ENCODE assay signal across 27 mouse cellular contexts in the genomic region with DNA sequence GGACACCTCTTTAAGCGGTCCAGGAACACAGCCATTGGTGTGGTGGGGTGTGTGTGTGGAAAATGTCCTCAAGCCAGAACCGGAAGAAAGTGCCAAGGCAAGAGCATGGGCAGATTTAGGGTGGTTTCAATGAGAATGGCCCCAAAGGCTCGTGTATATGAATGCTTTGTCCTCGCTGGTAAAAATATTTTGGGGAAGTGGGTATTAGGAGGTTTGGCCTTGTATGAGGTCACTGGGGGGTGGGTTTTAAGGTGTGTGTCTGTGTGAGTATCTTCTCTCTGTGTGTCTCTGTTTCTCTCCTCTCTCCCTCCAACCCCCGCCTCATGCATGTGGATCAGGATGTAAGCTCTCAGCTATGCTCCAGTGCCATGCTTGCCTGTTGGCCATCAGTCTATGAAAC.
"Had no signal": no experiment of that assay in that cellular context is flagged by ENCODE, and none has a peak within 500 bp of the region (broad histone marks: within the 10 kb centered on the region; RNA-seq: fewer than 3 reads in every experiment).

No protein-coding gene starts in this region.

- ATAC-seq: hindbrain, postnatal 0 days; intestine, embryonic 16.5 days; liver, embryonic 12.5 days had no signal

- H3K27ac ChIP-seq: gastrocnemius, adult 2 months; heart, embryonic 13.5 days; heart, embryonic 15.5 days; hindbrain, embryonic 13.5 days; hindbrain, embryonic 15.5 days; hindbrain, postnatal 0 days; kidney, embryonic 15.5 days; kidney, postnatal 0 days; limb, embryonic 13.5 days; limb, embryonic 15.5 days; liver, embryonic 12.5 days; liver, embryonic 14.5 days had no signal

- H3K9me3 ChIP-seq: heart, embryonic 13.5 days; heart, embryonic 15.5 days; hindbrain, embryonic 13.5 days; hindbrain, embryonic 15.5 days; kidney, embryonic 15.5 days; limb, embryonic 13.5 days; limb, embryonic 15.5 days; liver, embryonic 12.5 days had no signal

- DNase-seq: gastrocnemius, adult 2 months; gastrocnemius, postnatal 10 days; gastrocnemius, postnatal 25 days; heart, adult 18-20 months; heart, postnatal 14 days; heart, postnatal 36 days; kidney, adult 11 months; kidney, adult 2 months; kidney, adult 9 months; kidney, postnatal 14 days; kidney, postnatal 36 days; layer of hippocampus, adult 9-11 months; layer of hippocampus, postnatal 36 days; left cerebral cortex, postnatal 4 days had no signal

- H3K4me2 ChIP-seq: heart, embryonic 11.5 days; heart, embryonic 13.5 days; heart, embryonic 15.5 days; hindbrain, embryonic 13.5 days; hindbrain, embryonic 15.5 days; kidney, embryonic 15.5 days; limb, embryonic 13.5 days; limb, embryonic 15.5 days; liver, embryonic 12.5 days had no signal

- H3K36me3 ChIP-seq: heart, embryonic 13.5 days; heart, embryonic 15.5 days; hindbrain, embryonic 13.5 days; hindbrain, embryonic 15.5 days; kidney, embryonic 15.5 days; limb, embryonic 13.5 days; limb, embryonic 15.5 days; liver, embryonic 12.5 days had no signal

- H3K27me3 ChIP-seq: heart, embryonic 13.5 days; heart, embryonic 15.5 days; hindbrain, embryonic 13.5 days; hindbrain, embryonic 15.5 days; kidney, embryonic 15.5 days; limb, embryonic 13.5 days; limb, embryonic 15.5 days; liver, embryonic 12.5 days had no signal

- H3K4me1 ChIP-seq: heart, embryonic 15.5 days; hindbrain, embryonic 13.5 days; hindbrain, embryonic 15.5 days; kidney, embryonic 15.5 days; limb, embryonic 13.5 days; limb, embryonic 15.5 days had no signal

- H3K9ac ChIP-seq: heart, embryonic 13.5 days; heart, embryonic 15.5 days; hindbrain, embryonic 13.5 days; hindbrain, embryonic 15.5 days; kidney, embryonic 15.5 days; limb, embryonic 13.5 days; limb, embryonic 15.5 days; liver, embryonic 12.5 days; liver, embryonic 14.5 days had no signal

- H3K4me3 ChIP-seq: gastrocnemius, adult 2 months; heart, embryonic 13.5 days; heart, embryonic 15.5 days; hindbrain, embryonic 13.5 days; hindbrain, embryonic 15.5 days; kidney, embryonic 15.5 days; limb, embryonic 13.5 days; limb, embryonic 15.5 days; liver, embryonic 12.5 days had no signal
